Mouse (Mus musculus) ES-E14 (cell line): ENCODE measurements around the gene Tm9sf2.

Experiments
- CHD2 ChIP-seq: IDR thresholded peaks from 2 replicates; pipeline ENCODE4 v1.6.1; 2014; ENCODE audit warnings: mild to moderate bottlenecking, low read depth, low read length, inconsistent platforms
- HCFC1 ChIP-seq: IDR thresholded peaks from 2 replicates; pipeline ENCODE4 v1.6.1; 2012; ENCODE audit warnings: low read length, inconsistent platforms, borderline replicate concordance; ENCODE audit not compliant: insufficient read depth
- ZC3H11A ChIP-seq: IDR thresholded peaks from 2 replicates; pipeline ENCODE4 v1.6.1; 2012; ENCODE audit warnings: low read depth, mild to moderate bottlenecking, inconsistent platforms, low read length, borderline replicate concordance

DNA sequence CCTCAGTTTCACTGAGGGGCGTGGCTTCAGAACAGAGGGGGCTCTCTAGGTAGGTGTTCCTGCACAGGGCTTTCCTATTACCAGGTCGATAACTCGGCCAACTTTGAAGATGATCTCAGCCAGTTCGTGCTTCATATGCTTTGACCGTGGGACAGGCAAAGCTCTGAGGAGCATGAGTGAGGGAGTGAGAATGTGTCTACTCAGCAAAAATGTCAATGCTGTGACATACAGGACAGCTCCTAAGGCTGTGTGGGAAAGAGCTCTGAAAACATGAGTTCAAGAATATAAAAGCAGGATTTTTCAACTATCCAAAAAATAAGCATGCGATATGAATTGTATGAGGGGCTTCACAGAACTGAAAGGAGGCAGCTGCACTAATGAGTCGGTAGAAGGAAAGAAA lies 23.3 kb upstream of the Tm9sf2 start:
- TF ChIP-seq ZC3H11A, result no peak
- no peak for TF ChIP-seq HCFC1
- TF ChIP-seq CHD2, result no peak
